Mouse (Mus musculus): ENCODE measurements around the gene Gpr4. TPM values are rescaled to one million over a fixed set of nuclear protein-coding genes. Genes with fewer than 3 reads are reported as not detected.
A peak's percentile ranks its signal among the peaks of the same experiment; 100 is the strongest.

Gpr4 gene
- total and polyA plus RNA-seq, 3 experiments = 0.04 to 0.31 TPM; not detected in 1

DNA sequence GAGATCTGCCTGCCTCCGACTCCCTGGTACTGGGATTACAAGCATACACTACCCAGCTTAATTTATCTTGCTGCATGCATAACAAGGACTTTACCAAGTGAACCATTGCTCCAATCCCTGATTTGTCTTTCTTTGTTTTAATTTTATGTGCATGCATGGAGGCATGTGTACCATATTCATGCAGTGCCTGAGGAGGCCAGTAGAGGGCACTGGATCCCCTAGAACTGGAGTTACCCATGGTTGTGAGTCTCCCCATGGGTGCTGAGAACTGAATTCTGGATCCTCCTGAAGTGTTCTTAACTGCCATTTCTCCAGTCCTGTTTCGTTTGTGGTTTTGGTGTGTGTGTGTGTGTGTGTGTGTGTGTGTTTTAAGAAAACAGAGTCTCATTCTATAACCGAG, 45.3 kb upstream of the Gpr4 start:
- Histone ChIP-seq H3K27me3 (replicated peaks) (peaks cover 61% of the 10 kb centered on the region), H3K4me2 (ENCODE audit: insufficient read depth, low read depth, poor library complexity, severe bottlenecking) (no peak overlapping the region), H3K9ac (ENCODE audit: insufficient read depth, low read depth) (no peak overlapping the region), H3K9me3 (replicated peaks; ENCODE audit: low read length) (peaks cover 15% of the 10 kb centered on the region), H3K4me1 (ENCODE audit: control insufficient read depth in 1 of 2, insufficient read depth in 2 of 2) (peaks cover 4 to 7% of the 10 kb centered on the region in 2 experiments; a peak in 3 of 4 replicates), H3K4me3 (replicated peaks in 1 of 3; ENCODE audit: low read depth in 2 of 3, low read length in 2 of 3, poor library complexity in 1 of 3) (no peak overlapping the region), H3K36me3 (replicated peaks in 1 of 2; ENCODE audit: control insufficient read depth in 1 of 2, insufficient read depth in 1 of 2, low read length in 1 of 2) (no peaks in the 10 kb centered on the region), H3K79me2 (replicated peaks; ENCODE audit: control insufficient read depth, extremely low read depth, insufficient read depth, poor library complexity, severe bottlenecking) (no peaks in the 10 kb centered on the region), H3K27ac (ENCODE audit: insufficient read depth, low read depth) (no peak overlapping the region)
- peak in 1 of 2 experiments; percentile 36; a peak in 1 of 4 replicates for TF ChIP-seq CTCF (conservative IDR thresholded peaks at IDR 0.05 in 1 of 2, IDR thresholded peaks at IDR 0.05 in 1 of 2; ENCODE audit: low read depth in 2 of 2, low read length in 2 of 2)
- no peak for TF ChIP-seq IRF4 (IDR thresholded peaks at IDR 0.05; ENCODE audit: low read depth, low read length)
- TF ChIP-seq POLR2AphosphoS2 (IDR thresholded peaks at IDR 0.05; ENCODE audit: low read depth, low read length) = no peak
- no peak for TF ChIP-seq HCFC1 (IDR thresholded peaks at IDR 0.05; ENCODE audit: low read depth, low read length)
- no peak for TF ChIP-seq NELFE (IDR thresholded peaks at IDR 0.05; ENCODE audit: low read depth, low read length)
- TF ChIP-seq TBP (conservative IDR thresholded peaks at IDR 0.05; ENCODE audit: low read depth, low read length) = no peak
- dilution Hi-C loops (cut with MboI; ENCODE audit: extremely low pct_ligation_motif_present, extremely low pct_unique_long_range_greater_than_20kb, low sequenced_read_pairs) (no loop called here), in situ Hi-C loops (cut with MboI; ENCODE audit: low pct_ligation_motif_present, low pct_unique_long_range_greater_than_20kb, low sequenced_read_pairs) (loop anchor here (10.0 kb wide), 1 partner anchor 188 kb away; the partner anchor contains the start of genes Cd3eap and Ppp1r13l)
- DNase-seq (ENCODE audit: extremely low read depth) = no peak

DNA sequence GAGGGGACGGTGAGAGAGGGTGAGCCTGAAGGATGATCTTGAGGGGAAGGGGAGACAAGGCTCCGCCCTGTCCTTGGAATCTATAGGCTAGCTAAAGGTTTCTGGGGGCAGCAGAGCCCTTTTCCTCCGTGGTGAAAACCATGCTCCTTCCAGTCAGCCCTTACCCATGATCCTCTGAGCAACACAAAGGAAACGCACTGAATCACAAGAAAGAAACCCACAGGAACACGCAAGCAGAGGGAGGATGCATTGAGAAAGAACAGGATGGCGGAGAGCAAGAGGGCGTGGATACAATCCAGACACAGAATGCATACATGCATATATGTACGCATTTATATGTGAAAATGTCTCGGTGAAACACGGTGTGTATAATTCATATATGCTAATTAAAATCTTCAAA, 42.8 kb upstream of the Gpr4 start:
- dilution Hi-C loops (cut with MboI; ENCODE audit: extremely low pct_ligation_motif_present, extremely low pct_unique_long_range_greater_than_20kb, low sequenced_read_pairs) = no loop called here
- H3K9me3 ChIP-seq (replicated peaks; ENCODE audit: low read length) = peaks cover 15% of the 10 kb centered on the region
- peaks cover 73% of the 10 kb centered on the region for H3K27me3 ChIP-seq (replicated peaks)
- no peak for DNase-seq (ENCODE audit: extremely low read depth)
- no peak overlapping the region for H3K4me3 ChIP-seq (replicated peaks in 1 of 3; ENCODE audit: low read depth in 2 of 3, low read length in 2 of 3, poor library complexity in 1 of 3)
- H3K79me2 ChIP-seq (replicated peaks; ENCODE audit: control insufficient read depth, extremely low read depth, insufficient read depth, poor library complexity, severe bottlenecking) = no peaks in the 10 kb centered on the region
- no peaks in the 10 kb centered on the region for H3K36me3 ChIP-seq (replicated peaks in 1 of 2; ENCODE audit: control insufficient read depth in 1 of 2, insufficient read depth in 1 of 2, low read length in 1 of 2)
- H3K4me2 ChIP-seq (ENCODE audit: insufficient read depth, low read depth, poor library complexity, severe bottlenecking) = no peak overlapping the region
- TF ChIP-seq MYC (IDR thresholded peaks at IDR 0.05; ENCODE audit: low read depth, low read length) (no peak), MAZ (IDR thresholded peaks at IDR 0.05; ENCODE audit: low read depth, low read length) (no peak), TBP (conservative IDR thresholded peaks at IDR 0.05; ENCODE audit: low read depth, low read length) (no peak), BHLHE40 (IDR thresholded peaks at IDR 0.05; ENCODE audit: low read depth, low read length) (no peak), USF2 (conservative IDR thresholded peaks at IDR 0.05; ENCODE audit: low read depth, low read length) (no peak), ZKSCAN1 (IDR thresholded peaks at IDR 0.05; ENCODE audit: borderline replicate concordance, low read depth, low read length) (no peak), SMC3 (IDR thresholded peaks at IDR 0.05; ENCODE audit: low read depth, low read length) (no peak), CHD2 (IDR thresholded peaks at IDR 0.05; ENCODE audit: low read length) (no peak), CHD1 (IDR thresholded peaks at IDR 0.05; ENCODE audit: low read depth, low read length) (no peak), UBTF (IDR thresholded peaks at IDR 0.05; ENCODE audit: low read depth, low read length) (no peak), MEF2A (IDR thresholded peaks at IDR 0.05; ENCODE audit: borderline replicate concordance, low read depth, low read length) (no peak), POLR2A (IDR thresholded peaks at IDR 0.05; ENCODE audit: low read depth, low read length) (no peak), NRF1 (IDR thresholded peaks at IDR 0.05; ENCODE audit: low read depth, low read length) (no peak)
- no peak overlapping the region for H3K27ac ChIP-seq (ENCODE audit: insufficient read depth, low read depth)
- H3K4me1 ChIP-seq (ENCODE audit: control insufficient read depth in 1 of 2, insufficient read depth in 2 of 2) = peaks cover 4 to 14% of the 10 kb centered on the region in 2 experiments; a peak in 3 of 4 replicates
- in situ Hi-C loops (cut with MboI; ENCODE audit: low pct_ligation_motif_present, low pct_unique_long_range_greater_than_20kb, low sequenced_read_pairs) = loop anchor here (10.0 kb wide), 1 partner anchor 185 kb away; the partner anchor contains the start of genes Cd3eap and Ppp1r13l
- no peak overlapping the region for H3K9ac ChIP-seq (ENCODE audit: insufficient read depth, low read depth)

Measured in CH12.LX (cell line).